Mouse (Mus musculus): ENCODE results near the gene Neurod1. TPM values are rescaled to one million over a fixed set of nuclear protein-coding genes. Genes with fewer than 3 reads are reported as not detected.

Neurod1 gene
- 10 to 100 TPM; 16.7 to 17.3 TPM for total RNA-seq (2021)
- long read RNA-seq, experiment 1, transcript Neurod1-201 (2 exons, 2,729 nt): major isoform, 17 of 23 reads
- long read RNA-seq, experiment 1, partial matches to known transcripts: 6 of 23 reads
- long read RNA-seq, experiment 1, other reads (novel, unspliced or antisense): 0 of 23 reads
- long read RNA-seq, experiment 2, transcript Neurod1-201 (2 exons, 2,729 nt): major isoform, 13 of 14 reads
- long read RNA-seq, experiment 2, partial matches to known transcripts: 1 of 14 reads
- long read RNA-seq, experiment 2, other reads (novel, unspliced or antisense): 0 of 14 reads

- no peak for TF ChIP-seq CTCF (IDR thresholded peaks at IDR 0.05)
- intact Hi-C loops (cut with DNase I): loop anchor here (5.0 kb wide), 2 partner anchors 99 to 181 kb away; partner anchors contain the start of gene Itprid2
- Histone ChIP-seq H3K27ac (peak within 1 kb of the TSS; percentile 80), H3K4me3 (peak within 1 kb of the TSS; percentile 45)
- DNase-seq (ENCODE audit: extremely low spot score in 1 of 2, low spot score in 2 of 2): peak; percentile 55 to 63
Observed at GRCm38 (mm10) chr2:79456575-79457349, at the start of gene Neurod1, which contains the start of gene Cerkl. TSS of gene Neurod1 (minus strand) at chr2:79456751. TSS of gene Cerkl (minus strand) at chr2:79456785.

DNA sequence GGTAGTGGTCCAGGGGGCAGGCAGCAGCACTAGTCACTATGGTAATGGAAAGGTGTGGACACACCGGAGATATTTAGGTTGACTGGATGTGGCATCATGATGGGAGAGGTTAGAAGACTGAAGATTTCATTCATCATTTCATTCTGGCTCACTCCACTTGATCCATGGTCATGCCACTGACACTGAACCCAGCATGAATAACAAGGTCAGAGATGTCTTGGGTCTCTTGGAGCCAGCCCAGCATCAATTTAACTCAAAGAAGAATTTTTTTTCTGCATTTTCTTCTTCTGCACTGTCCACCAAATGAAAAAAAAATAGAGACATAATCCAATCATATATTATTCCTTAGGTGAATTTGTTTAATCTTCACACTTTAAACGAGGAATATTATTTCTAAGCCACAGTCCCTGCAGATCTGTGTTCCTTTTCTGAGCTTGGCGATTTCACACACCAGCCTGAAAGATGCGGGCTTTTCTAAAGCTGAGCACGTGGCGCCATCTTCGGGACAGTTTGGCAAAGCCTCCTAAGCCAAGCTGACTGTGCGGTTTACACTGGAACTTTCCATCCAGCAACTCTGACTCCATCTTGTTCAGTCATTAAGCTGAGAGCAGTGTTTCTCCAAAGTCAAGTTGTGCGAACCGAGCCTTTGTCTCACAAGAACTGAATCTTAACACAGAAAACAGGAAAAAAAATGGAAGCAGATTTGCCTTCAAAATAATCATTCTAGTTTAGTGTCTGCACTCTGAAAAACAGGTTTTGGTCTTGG lies 42.6 kb upstream of the Neurod1 start:
- Histone ChIP-seq H3K4me3 (no peak overlapping the region), H3K27ac (no peak overlapping the region)
- peak; percentile 78 for TF ChIP-seq CTCF (IDR thresholded peaks at IDR 0.05)
- peak; percentile 69 to 83 for DNase-seq (ENCODE audit: extremely low spot score in 1 of 2, low spot score in 2 of 2)
- intact Hi-C loops (cut with DNase I): loop anchor here (1.0 to 5.0 kb wide), 3 partner anchors 128 to 540 kb away; partner anchors contain the start of gene Itga4

GRCm38 (mm10) chr2:79485127-79485526 lies 28.6 kb upstream of the Neurod1 start:
- no peak overlapping the region for H3K4me3 ChIP-seq
- DNase-seq (ENCODE audit: extremely low spot score in 1 of 2, low spot score in 2 of 2): no peak
- intact Hi-C loops (cut with DNase I): no loop called here
- no peak overlapping the region for H3K27ac ChIP-seq
- no peak for TF ChIP-seq CTCF (IDR thresholded peaks at IDR 0.05)

GRCm38 (mm10) chr2:79482511-79482910 lies 26.0 kb upstream of the Neurod1 start:
- DNase-seq (ENCODE audit: extremely low spot score in 1 of 2, low spot score in 2 of 2): no peak
- H3K4me3 ChIP-seq: no peak overlapping the region
- no peak overlapping the region for H3K27ac ChIP-seq
- intact Hi-C loops (cut with DNase I): no loop called here
- TF ChIP-seq CTCF (IDR thresholded peaks at IDR 0.05): no peak

- no peak overlapping the region for H3K4me3 ChIP-seq
- intact Hi-C loops (cut with DNase I): no loop called here
- no peak for DNase-seq (ENCODE audit: extremely low spot score in 1 of 2, low spot score in 2 of 2)
- H3K27ac ChIP-seq: no peak overlapping the region
- no peak for TF ChIP-seq CTCF (IDR thresholded peaks at IDR 0.05)
Observed at GRCm38 (mm10) chr2:79462411-79462810, 5.9 kb upstream of the Neurod1 start.

GRCm38 (mm10) chr2:79461861-79462260 lies 5.3 kb upstream of the Neurod1 start:
- no peak for TF ChIP-seq CTCF (IDR thresholded peaks at IDR 0.05)
- intact Hi-C loops (cut with DNase I): no loop called here
- no peak for DNase-seq (ENCODE audit: extremely low spot score in 1 of 2, low spot score in 2 of 2)

DNA sequence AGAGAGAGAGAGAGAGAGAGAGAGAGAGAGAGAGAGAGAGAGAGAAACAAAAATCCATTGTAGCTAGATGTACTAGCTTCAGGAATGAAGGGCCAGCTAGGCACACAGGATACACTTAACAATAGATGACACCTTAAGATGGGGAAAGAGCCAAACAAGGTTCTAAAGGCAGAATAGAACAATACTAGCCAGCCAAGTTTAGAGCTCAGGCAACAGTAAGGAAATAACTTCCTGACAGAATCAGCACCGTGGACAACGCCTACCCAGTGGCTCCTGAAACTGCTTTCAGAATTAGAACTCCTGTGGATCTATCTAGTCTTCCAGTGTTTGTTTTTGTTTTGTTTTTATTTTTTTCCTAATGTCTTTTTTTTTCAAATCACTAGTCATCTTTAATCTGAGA lies 4.0 kb upstream of the Neurod1 start:
- H3K27ac ChIP-seq: no peak overlapping the region
- intact Hi-C loops (cut with DNase I): no loop called here
- no peak overlapping the region for H3K4me3 ChIP-seq
- DNase-seq (ENCODE audit: extremely low spot score in 1 of 2, low spot score in 2 of 2): no peak
- TF ChIP-seq CTCF (IDR thresholded peaks at IDR 0.05): no peak

More at GRCm38 (mm10) chr2:79461861-79462260, 5.3 kb upstream of the Neurod1 start:
- no peak overlapping the region for H3K27ac ChIP-seq
- no peak overlapping the region for H3K4me3 ChIP-seq

GRCm38 (mm10) chr2:79460107-79460506 lies 3.6 kb upstream of the Neurod1 start:
- no peak for DNase-seq (ENCODE audit: extremely low spot score in 1 of 2, low spot score in 2 of 2)
- Histone ChIP-seq H3K27ac (no peak overlapping the region), H3K4me3 (no peak overlapping the region)
- TF ChIP-seq CTCF (IDR thresholded peaks at IDR 0.05): no peak
- intact Hi-C loops (cut with DNase I): no loop called here

DNA sequence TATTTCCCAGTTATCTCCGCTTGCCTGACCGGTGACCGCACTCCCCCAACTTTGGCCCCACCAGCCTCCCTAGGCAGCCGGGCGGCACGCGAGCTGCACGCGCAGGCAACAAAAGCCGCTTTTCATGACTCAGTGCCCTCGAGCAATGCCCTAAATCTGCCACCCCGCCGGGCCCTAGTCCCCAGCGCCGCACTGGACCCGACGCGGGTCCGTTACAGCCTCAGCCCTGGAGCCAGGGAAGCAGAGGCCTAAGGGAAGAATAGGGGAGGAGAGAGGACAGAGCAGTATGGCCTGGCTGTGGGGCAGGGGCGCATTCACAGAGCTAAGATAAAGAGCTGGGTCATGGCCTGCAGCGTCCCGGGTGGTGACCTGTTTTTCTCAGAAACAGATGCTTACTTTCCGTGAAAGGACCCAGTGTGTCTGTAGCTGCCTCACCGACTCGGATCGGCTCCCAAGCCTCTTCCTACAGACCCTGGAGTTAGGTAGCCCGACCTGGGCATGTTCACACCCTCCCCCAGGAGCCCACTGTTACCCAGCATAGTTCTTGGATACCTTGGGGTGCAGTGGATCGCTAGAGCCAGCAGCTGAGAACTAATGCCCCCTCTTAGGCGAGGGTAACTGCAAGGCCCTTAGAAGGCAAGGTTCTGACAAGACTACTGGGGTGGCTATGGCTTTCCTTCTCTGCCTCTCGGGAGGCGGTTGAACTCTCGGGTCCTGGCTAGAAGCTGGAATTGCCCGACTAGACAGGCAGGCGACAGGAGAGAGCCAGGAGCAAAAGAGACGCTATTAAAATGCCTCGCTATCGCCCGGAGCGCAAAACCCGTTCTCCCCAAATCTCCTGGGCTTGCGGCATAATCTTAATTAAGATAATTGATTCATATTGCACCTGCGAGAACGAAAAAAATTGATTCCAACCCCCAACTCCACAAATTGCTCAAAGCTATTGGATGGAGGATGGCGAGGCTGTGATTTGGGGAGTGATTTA lies 2.8 kb upstream of the Neurod1 start:
- H3K4me3 ChIP-seq: no peak overlapping the region
- intact Hi-C loops (cut with DNase I): loop anchor here (5.0 kb wide), 2 partner anchors 102 to 178 kb away; partner anchors contain the start of gene Itprid2
- no peak for DNase-seq (ENCODE audit: extremely low spot score in 1 of 2, low spot score in 2 of 2)
- no peak overlapping the region for H3K27ac ChIP-seq
- TF ChIP-seq CTCF (IDR thresholded peaks at IDR 0.05): no peak

DNA sequence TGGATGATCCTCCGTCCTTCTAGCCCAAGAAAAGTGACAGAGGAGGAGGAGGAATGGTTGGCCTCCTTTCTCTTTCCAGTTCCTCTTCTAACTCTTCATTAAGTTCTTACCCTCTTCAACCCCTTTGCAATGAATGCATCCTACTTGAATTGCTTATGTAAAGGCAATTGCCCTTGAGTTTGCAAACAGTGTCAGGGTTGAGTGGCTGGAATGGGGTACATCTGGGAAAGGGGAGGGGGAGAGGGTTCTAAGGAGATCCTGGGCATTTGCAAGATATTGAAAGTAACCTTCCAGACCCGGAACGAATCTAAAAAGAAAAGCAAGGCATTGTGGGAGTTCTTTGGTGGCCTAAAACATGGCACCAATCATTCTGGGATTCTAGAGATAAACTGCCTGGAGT lies 1.4 kb upstream of the Neurod1 start:
- DNase-seq (ENCODE audit: extremely low spot score in 1 of 2, low spot score in 2 of 2): no peak
- TF ChIP-seq CTCF (IDR thresholded peaks at IDR 0.05): no peak
- Histone ChIP-seq H3K4me3 (no peak overlapping the region), H3K27ac (no peak overlapping the region)
- intact Hi-C loops (cut with DNase I): loop anchor here (5.0 kb wide), 2 partner anchors 101 to 179 kb away; partner anchors contain the start of gene Itprid2
